Mouse (Mus musculus) heart, postnatal 0 days (tissue): ENCODE data around the gene Zc3h14.

ENCODE experiments used
- CTCF ChIP-seq: IDR thresholded peaks from 2 replicates; pipeline ENCODE4 v1.5.1; 2016; ENCODE audit warnings: antibody characterized with exemption, control low read depth, low read depth
- EP300 ChIP-seq: IDR thresholded peaks from 2 replicates; pipeline ENCODE4 v1.6.1; 2016; ENCODE audit warnings: antibody characterized with exemption, low read depth

DNA sequence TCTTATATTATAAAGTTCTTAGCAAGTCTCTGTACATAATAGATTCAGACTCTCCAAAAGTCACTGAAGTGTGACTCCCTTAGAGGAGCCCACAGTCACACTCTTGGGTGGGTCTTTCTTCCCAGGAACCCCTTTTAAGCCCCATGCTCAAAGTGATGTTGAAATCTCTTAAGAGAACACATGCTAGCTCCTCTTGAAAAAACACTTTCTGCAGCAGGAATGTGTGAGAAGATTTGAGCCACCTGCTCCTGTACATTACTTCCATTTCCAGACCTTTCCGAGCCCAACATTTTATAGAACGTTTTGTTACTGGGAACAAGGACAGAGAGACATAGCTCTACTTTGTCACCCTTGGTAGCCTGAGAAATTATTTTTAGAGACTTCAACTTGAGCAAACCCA lies 88.1 kb downstream of the Zc3h14 start:
- TF ChIP-seq EP300 (no peak), CTCF (no peak)
